Mouse (Mus musculus) heart, adult 10 weeks (tissue): Measurements from ENCODE around the gene 1700007K13Rik. TPM values are rescaled to one million over a fixed set of nuclear protein-coding genes. Genes with fewer than 3 reads are reported as not detected.

Source experiments
- polyA plus RNA-seq: library from polyadenylated mRNA; stranded (reverse); fragments of 350-450 nt; fragmentation: Illumina TruSeq; extraction: RNeasy Lipid Tissue Mini Kit (QIAGEN cat#74804); gene quantifications from one replicate; pipeline ENCODE4 v1.2.3, GENCODE M21; 2014; ENCODE audit warnings: low read depth, low replicate concordance

1700007K13Rik gene
- polyA plus RNA-seq, result not detected

GRCm38 (mm10) chr2:28465836-28466518 lies at the start of gene 1700007K13Rik:
1700007K13Rik (minus strand) TSS chr2:28466332.

GRCm38 (mm10) chr2:28512798-28513401 lies 46.8 kb upstream of the 1700007K13Rik start, which contains the start of gene Ralgds:
Ralgds (plus strand) TSS chr2:28513125.

DNA sequence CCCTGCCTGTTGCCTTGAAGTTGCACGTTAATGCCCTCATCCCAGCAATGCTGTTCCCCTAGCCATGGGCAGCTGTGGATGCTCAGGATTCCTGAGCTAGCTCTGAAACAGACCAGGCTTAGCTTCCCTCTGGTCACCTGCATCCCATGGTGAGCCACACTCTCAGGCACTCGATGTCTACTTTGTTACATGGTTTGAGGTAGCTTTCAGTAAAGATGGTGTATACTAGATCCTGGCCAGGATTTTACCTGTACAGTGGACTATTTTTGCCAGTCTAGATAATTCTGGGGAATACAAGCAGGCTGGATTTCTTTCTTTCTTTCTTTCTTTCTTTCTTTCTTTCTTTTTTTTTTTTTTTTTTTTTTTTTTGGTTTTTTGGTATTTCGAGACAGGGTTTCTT lies 39.7 kb upstream of the 1700007K13Rik start, which contains the start of gene Gm10134:
TSS of gene Gm10134 (plus strand) at position 301 of the 400 bp plus-strand sequence.

GRCm38 (mm10) chr2:28496671-28497070 lies 30.5 kb upstream of the 1700007K13Rik start, which contains the start of gene Gbgt1:
Gbgt1 (plus strand) TSS chr2:28496891.

DNA sequence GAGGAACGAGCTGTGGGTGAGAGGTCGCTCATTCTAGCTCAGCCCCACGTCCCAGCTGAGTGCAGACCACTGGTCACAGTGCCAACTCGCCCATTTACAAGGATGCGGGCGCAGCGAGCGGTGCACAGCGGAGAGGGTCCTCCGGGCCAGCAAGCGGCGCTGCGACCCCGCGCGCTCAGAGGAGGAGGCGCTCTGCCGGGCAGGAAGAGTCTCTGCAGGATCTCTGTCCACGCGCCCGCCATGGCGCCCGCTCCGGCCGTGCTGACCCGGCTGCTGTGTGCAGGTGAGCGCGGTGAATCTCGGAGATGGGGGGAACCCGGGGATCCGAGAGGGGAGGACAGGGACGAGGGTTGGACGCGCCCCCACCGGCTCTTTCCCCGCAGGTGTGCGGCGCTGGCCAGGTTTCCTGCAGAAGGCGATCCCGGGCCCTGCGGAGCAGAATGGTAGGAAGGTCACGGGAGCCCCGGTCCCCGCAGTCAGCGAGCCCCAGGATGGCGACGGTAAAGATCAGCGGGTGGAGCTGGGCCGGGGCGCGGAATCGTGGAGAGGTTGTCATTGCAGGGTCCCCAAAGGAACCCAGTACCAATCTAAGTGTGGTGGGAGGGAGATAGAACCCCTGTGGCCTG lies 1.8 kb upstream of the 1700007K13Rik start, which contains the start of gene Mrps2:
TSS of gene Mrps2 (plus strand) at position 207 of the 626 bp plus-strand sequence.

DNA sequence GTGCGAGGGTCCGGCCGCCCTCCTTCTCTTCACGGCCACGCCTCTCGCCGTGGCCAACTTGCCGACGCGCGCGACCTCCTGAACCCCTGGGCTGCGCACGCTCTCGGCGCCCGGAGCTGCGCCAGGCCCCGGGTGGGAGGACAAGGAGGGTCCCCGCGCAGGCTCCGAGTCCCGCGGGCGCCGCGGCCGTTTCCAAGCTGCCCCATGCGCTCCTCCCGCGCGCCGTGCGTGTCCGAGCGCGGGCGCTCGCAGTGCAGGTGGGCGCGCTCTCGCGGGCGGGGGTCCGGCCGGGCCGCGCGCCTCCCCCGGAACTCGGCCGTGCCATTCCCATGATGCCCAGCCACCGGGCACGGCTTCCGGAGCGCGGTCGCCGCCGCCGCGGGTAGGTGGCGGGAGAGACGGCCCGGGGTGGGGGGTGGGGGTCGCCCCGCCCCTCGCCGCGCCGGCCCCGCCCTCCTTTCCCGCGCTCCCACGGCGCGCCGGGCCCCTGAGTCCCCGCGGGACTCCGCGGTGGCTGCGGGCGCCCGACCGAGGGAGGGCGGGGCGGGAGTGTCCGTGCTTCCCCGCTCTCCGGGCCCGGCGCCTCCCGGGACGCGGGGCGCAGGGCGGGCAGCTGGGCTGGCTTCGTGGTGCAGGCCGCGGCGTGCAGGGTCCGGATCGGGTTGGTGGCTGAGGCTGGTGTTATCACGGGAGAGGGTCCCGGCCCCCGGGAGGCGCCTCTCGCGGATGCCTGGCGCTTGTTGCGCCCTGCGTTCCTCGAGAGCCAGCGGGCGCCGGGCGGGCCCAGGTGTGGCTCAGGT lies 19.4 kb downstream of the 1700007K13Rik start, which contains the start of gene Ppp1r26:
TSS of gene Ppp1r26 (plus strand) at position 286 of the 800 bp plus-strand sequence.

Other genes with a start within 250 kb of the 1700007K13Rik start
- gene Ppp1r26, start 19.5 kb downstream of the 1700007K13Rik start, polyA plus RNA-seq, result 3.2 TPM
- 41.6 TPM for gene Mrps2, start 1.7 kb upstream of the 1700007K13Rik start, polyA plus RNA-seq
- 0.89 TPM for gene Gbgt1, start 30.6 kb upstream of the 1700007K13Rik start, polyA plus RNA-seq
- not detected for gene Gm10134, start 39.8 kb upstream of the 1700007K13Rik start, polyA plus RNA-seq
- gene Ralgds, start 46.8 kb upstream of the 1700007K13Rik start, polyA plus RNA-seq, result 10.6 TPM
- gene Cel, start 97.1 kb upstream of the 1700007K13Rik start, polyA plus RNA-seq, result not detected
- gene Gtf3c5, start 117.4 kb upstream of the 1700007K13Rik start, polyA plus RNA-seq, result 13.0 TPM
- gene Gfi1b, start 155.7 kb upstream of the 1700007K13Rik start, polyA plus RNA-seq, result not detected
- gene Tsc1, start 174.9 kb upstream of the 1700007K13Rik start, polyA plus RNA-seq, result 17.2 TPM
- not detected for gene Spaca9, start 233.4 kb upstream of the 1700007K13Rik start, polyA plus RNA-seq
- gene Ak8, start 233.8 kb upstream of the 1700007K13Rik start, polyA plus RNA-seq, result not detected